Mouse (Mus musculus) forebrain, embryonic 11.5 days (tissue): ENCODE measurements at regions not wholly inside any gene's neighbourhood (a gene's known extent, or its start where the extent isn't known, plus 50 kb on each side); places are given as distances from the start of the nearest gene placed in this dataset. TPM values are rescaled to one million over a fixed set of nuclear protein-coding genes. Genes with fewer than 3 reads are reported as not detected.

Source experiments
- microRNA-seq: library from miRNA; unstranded; fragments of <30 nt; microRNA quantifications from one replicate; pipeline ENCODE4, GENCODE M21; 2016; ENCODE audit not compliant: insufficient number of aligned reads

Small RNA genes in the stretch of these regions (microRNA-seq; reads per million reads assigned to microRNA genes)
- gene Gm23255 = not detected
